Mouse (Mus musculus) adrenal gland, adult 2 months (tissue): ENCODE results near the gene Barx1. TPM values are rescaled to one million over a fixed set of nuclear protein-coding genes. Genes with fewer than 3 reads are reported as not detected.
A peak's percentile ranks its signal among the peaks of the same experiment; 100 is the strongest.

Source experiments
- DNase-seq: peaks from one replicate; pipeline ENCODE4 v3.0.0; 2021
- polyA plus RNA-seq: library from polyadenylated mRNA; depleted of rRNA; stranded (reverse); fragments of >200 nt; gene quantifications from 2 replicates; pipeline ENCODE4 v1.2.3, GENCODE M21; 2012
- total RNA-seq, 2 experiments: library from RNA; stranded (reverse); gene quantifications; 2 replicates each; pipeline ENCODE4 v1.2.3; 2021

The Barx1 gene
- total and polyA plus RNA-seq, 3 experiments = not detected

GRCm38 (mm10) chr13:48660221-48660734 lies 2.5 kb upstream of the Barx1 start:
- no peak for DNase-seq

GRCm38 (mm10) chr13:48660741-48661140 lies 2.1 kb upstream of the Barx1 start:
- no peak for DNase-seq

GRCm38 (mm10) chr13:48661561-48661960 lies 1.2 kb upstream of the Barx1 start:
- DNase-seq = no peak

- DNase-seq = no peak
Measured at GRCm38 (mm10) chr13:48663211-48663987, 601 bp downstream of the Barx1 start.

GRCm38 (mm10) chr13:48663988-48664339 lies 1.2 kb downstream of the Barx1 start:
- no peak for DNase-seq

- DNase-seq = no peak
Measured at GRCm38 (mm10) chr13:48664916-48665655, 2.3 kb downstream of the Barx1 start.

GRCm38 (mm10) chr13:48665656-48666597 lies 3.1 kb downstream of the Barx1 start:
- no peak for DNase-seq

- no peak for DNase-seq
Measured at GRCm38 (mm10) chr13:48667461-48667860, 4.7 kb downstream of the Barx1 start.

- no peak for DNase-seq
Measured at GRCm38 (mm10) chr13:48668091-48668975, 5.5 kb downstream of the Barx1 start.

GRCm38 (mm10) chr13:48668976-48669534 lies 6.3 kb downstream of the Barx1 start:
- DNase-seq = no peak

GRCm38 (mm10) chr13:48672312-48672840 lies 9.6 kb downstream of the Barx1 start:
- DNase-seq = no peak

- DNase-seq = no peak
Measured at GRCm38 (mm10) chr13:48674609-48675008, 11.8 kb downstream of the Barx1 start.

- DNase-seq = peak; percentile 29
Measured at GRCm38 (mm10) chr13:48679351-48679750, 16.6 kb downstream of the Barx1 start.

- no peak for DNase-seq
Measured at GRCm38 (mm10) chr13:48686666-48687065, 23.9 kb downstream of the Barx1 start.

GRCm38 (mm10) chr13:48691991-48692390 lies 29.2 kb downstream of the Barx1 start:
- no peak for DNase-seq

- peak; percentile 14 for DNase-seq
Measured at GRCm38 (mm10) chr13:48694090-48695064, 31.6 kb downstream of the Barx1 start.

GRCm38 (mm10) chr13:48706385-48706951 lies 43.7 kb downstream of the Barx1 start:
- no peak for DNase-seq

- DNase-seq = no peak
Measured at GRCm38 (mm10) chr13:48712675-48713074, 49.9 kb downstream of the Barx1 start.

- DNase-seq = no peak
Measured at GRCm38 (mm10) chr13:48716075-48716474, 53.3 kb downstream of the Barx1 start.
